Mouse (Mus musculus) MEL (cell line): ENCODE measurements around the gene Bmp7.

ENCODE experiments used
- CHD2 ChIP-seq: IDR thresholded peaks from 2 replicates; pipeline ENCODE4 v1.6.1; 2011; ENCODE audit warnings: low read length, improper control_type of control experiment
- CTCF ChIP-seq, 3 experiments: IDR thresholded peaks in 2 of 3; conservative IDR thresholded peaks in 1 of 3; 2 replicates each; pipeline ENCODE4 v1.5.1; 2011 to 2012; ENCODE audit warnings: low read length in 3 of 3, low read depth in 2 of 3, mild to moderate bottlenecking in 2 of 3, improper control_type of control experiment in 1 of 3, inconsistent platforms in 1 of 3, mixed read lengths in 1 of 3, moderate library complexity in 1 of 3; ENCODE audit not compliant: control insufficient read depth in 1 of 3, insufficient read depth in 1 of 3, poor library complexity in 1 of 3, severe bottlenecking in 1 of 3
- E2F4 ChIP-seq: IDR thresholded peaks from 2 replicates; pipeline ENCODE4 v1.6.1; 2011; ENCODE audit warnings: low read depth, low read length, improper control_type of control experiment, borderline replicate concordance
- ELF1 ChIP-seq: IDR thresholded peaks from 2 replicates; pipeline ENCODE4 v1.6.1; 2014; ENCODE audit warnings: low read depth, mild to moderate bottlenecking, inconsistent platforms, low read length, improper control_type of control experiment, moderate library complexity
- MXI1 ChIP-seq: IDR thresholded peaks from 2 replicates; pipeline ENCODE4 v1.6.1; 2011; ENCODE audit warnings: mild to moderate bottlenecking, low read depth, low read length, improper control_type of control experiment
- POLR2A ChIP-seq, 2 experiments: IDR thresholded peaks; 2 replicates each; pipeline ENCODE4 v1.6.1; 2011 to 2012; ENCODE audit warnings: low read length in 2 of 2, mild to moderate bottlenecking in 2 of 2, control low read depth in 1 of 2, improper control_type of control experiment in 1 of 2, low read depth in 1 of 2, moderate library complexity in 1 of 2; ENCODE audit not compliant: control insufficient read depth in 1 of 2, insufficient read depth in 1 of 2, poor library complexity in 1 of 2
- SMC3 ChIP-seq: IDR thresholded peaks from 2 replicates; pipeline ENCODE4 v1.6.1; 2011; ENCODE audit warnings: low read depth, low read length, improper control_type of control experiment
- TAL1 ChIP-seq: IDR thresholded peaks from 2 replicates; pipeline ENCODE4 v1.6.1; 2012; ENCODE audit warnings: mild to moderate bottlenecking, inconsistent platforms, low read length, moderate library complexity, mixed read lengths
- USF1 ChIP-seq: IDR thresholded peaks from 2 replicates; pipeline ENCODE4 v1.6.1; 2014; ENCODE audit warnings: low read depth, mild to moderate bottlenecking, inconsistent platforms, low read length, improper control_type of control experiment, moderate library complexity

- TF ChIP-seq CTCF (IDR thresholded peaks at IDR 0.05 in 2 of 3, conservative IDR thresholded peaks at IDR 0.05 in 1 of 3; ENCODE audit: control insufficient read depth in 1 of 3, insufficient read depth in 1 of 3, low read depth in 2 of 3, low read length in 3 of 3, poor library complexity in 1 of 3, severe bottlenecking in 1 of 3), result no peak
- no peak for TF ChIP-seq TAL1
- no peak for TF ChIP-seq USF1
- no peak for TF ChIP-seq POLR2A (IDR thresholded peaks at IDR 0.05; ENCODE audit: control insufficient read depth in 1 of 2, insufficient read depth in 1 of 2, low read depth in 1 of 2, low read length in 2 of 2, poor library complexity in 1 of 2)
- TF ChIP-seq ELF1, result no peak
- no peak for TF ChIP-seq MXI1
- TF ChIP-seq SMC3, result no peak
- no peak for TF ChIP-seq E2F4
- no peak for TF ChIP-seq CHD2
Observed at GRCm38 (mm10) chr2:172827564-172827963, 112.6 kb downstream of the Bmp7 start.
